Mouse (Mus musculus): ENCODE measurements around the gene Gramd1b. TPM values are rescaled to one million over a fixed set of nuclear protein-coding genes. Genes with fewer than 3 reads are reported as not detected.
A peak's percentile ranks its signal among the peaks of the same experiment; 100 is the strongest.

The Gramd1b gene
- total RNA-seq, 1 experiment from 2014 or later: 1,142 TPM

DNA sequence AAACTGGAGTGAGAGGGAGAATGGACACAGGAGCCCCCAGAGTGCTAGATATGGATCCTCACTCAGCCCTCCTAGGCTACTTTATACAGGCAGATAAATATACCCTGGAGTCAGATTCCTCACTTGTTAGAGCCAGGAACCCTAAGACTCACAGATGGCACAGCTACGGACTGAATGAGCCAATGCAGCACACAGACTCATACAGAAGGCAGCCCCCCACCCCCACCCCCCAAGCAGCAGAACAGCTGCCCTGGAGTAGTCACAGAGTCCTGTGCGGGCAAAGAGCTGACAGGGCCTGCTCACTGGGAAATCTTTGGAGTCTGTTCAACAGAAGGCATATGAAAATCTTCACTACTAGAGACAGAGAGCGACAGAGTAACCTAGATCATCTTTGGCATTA is 223.9 kb downstream of the Gramd1b start:
- DNase-seq: no peak

DNA sequence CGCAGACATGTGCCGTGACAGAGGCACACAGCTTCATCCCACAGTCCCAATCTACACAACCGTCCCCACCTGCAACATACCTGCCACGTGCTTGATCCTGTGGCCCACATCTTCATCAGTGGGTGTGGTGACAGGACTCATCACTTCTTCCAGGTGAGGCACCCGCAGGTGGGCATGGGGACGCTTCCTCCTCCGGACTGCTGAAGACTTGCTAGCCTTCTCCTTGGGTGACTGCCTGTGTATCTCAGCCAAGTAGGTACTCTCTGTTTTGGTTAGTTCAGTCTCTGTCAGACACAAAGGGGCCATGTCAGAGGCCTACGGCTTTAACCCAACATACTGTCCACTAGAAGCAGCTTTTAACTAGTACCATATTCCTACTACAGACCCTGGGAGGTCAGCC is 226.9 kb downstream of the Gramd1b start:
- no peak for DNase-seq

DNA sequence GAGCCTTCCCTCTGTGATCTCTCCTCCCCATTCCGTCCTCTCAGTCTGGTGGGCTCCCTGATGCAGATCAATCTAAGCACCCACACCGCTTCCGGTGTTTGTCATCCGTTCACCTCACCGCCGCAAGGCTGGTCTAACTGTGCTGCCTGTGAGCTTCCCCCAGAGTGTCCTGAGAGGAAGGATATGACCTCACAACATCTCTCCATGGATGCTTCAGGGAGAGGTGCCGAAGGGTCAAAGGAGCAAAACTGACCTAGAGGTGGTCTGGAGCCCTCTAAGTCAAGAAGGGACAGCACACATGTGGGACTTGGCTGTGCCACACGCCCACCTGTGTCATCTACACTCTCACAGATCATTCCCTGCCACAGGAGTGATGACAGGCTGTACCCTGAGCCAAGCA is 228.8 kb downstream of the Gramd1b start:
- no peak for DNase-seq

DNA sequence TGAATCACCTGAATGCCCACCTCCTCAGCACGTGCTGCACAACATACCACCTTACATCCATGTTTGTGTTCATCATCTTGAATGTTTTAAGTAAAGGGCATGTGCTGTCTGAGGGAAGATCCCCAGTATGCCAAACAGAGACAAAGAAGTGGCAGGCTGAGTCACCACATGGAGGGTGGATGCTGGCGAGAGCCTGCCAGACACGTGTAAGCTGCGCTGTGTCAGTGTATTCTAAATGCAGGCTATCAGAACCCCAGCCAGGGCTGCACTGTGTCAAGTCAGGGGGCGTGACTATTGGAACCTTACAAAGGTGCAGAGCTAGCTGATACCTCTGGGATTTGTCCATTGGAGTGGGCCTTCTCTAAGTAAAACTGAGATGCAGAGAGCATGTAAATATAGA is 229.7 kb downstream of the Gramd1b start:
- no peak for DNase-seq

DNA sequence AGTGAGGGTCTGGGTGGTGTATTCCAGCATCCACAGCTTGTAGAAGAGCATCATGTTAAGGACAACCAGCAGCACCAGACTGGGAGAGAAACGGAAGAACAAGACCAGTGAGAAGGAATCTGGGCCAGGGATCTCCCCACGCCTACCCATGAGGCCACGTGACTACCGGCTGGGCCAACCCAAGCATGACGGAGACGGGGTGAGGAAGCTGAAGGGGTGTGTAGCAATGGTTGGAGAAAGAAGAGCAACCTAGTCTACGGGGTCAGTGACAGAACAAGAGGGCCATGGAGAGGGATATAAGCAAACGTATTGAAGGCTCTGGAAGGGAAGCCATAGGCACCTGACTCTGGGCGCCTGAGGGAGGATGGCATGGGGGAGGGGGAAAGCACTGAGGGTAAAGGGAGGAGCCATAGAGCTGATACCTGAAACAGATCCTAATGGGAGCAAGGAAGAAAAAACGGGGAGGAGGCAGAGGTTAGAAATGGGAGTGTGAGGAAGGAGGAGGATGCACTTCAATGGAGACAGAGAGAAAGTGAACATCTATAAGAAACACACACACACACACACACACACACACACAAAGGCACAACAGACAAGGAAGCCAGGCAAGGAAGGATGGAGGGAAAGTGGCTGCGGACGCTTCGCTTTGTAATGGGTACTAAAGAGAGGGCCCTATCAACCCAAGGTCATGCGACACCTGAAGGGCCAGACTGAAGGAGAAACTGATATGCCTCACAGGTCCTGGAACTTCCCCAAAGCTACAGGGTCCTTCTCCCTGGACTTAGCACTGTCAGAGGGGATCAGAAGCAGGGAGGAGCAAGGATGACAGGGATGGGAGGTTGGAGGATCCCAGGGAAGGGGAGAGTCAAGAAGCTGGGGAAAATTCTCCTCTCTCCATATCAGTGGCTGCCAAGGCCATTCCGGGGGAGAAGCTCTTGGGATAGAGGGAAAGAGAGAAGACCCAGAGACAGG is 230.9 kb downstream of the Gramd1b start:
- no peak for DNase-seq

DNA sequence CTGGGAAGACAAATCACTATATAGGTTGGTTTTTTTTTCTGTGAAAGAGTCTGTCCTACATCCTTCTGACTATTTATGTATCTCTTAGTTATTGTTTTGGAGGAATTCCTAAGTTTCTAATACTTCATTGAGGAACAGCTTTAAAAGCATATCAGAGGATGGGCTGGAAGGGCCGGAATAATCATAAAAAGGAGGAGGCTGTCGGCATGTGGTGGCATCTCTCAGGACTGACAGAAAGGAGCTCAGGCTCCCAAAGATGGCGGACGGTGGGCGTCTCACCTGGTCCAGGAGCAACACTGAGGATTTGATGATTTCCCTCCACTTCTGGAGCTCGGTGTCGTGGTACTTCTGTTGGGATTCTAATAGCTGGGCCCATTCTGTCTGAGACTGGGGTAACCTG is 231.9 kb downstream of the Gramd1b start:
- DNase-seq: no peak

DNA sequence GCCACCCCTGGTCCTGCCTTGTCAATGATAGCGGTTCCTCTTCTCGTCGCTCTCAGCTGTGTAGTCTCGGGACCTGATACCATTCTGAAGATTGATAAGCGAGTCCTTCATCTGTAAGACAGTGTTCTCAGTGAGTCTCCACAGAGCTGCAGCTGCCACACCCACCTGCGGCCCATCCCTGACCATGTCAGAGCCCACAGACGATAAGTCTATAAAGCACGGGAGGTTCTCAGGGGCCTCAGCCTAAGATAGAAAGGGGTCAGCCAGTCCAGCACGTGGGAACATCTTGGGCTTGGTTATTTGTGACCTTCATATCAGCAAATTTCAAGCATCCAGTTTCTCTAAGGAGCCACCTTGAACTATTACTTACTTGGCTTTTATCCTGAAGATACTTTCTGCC is 233.2 kb downstream of the Gramd1b start:
- DNase-seq: no peak

DNA sequence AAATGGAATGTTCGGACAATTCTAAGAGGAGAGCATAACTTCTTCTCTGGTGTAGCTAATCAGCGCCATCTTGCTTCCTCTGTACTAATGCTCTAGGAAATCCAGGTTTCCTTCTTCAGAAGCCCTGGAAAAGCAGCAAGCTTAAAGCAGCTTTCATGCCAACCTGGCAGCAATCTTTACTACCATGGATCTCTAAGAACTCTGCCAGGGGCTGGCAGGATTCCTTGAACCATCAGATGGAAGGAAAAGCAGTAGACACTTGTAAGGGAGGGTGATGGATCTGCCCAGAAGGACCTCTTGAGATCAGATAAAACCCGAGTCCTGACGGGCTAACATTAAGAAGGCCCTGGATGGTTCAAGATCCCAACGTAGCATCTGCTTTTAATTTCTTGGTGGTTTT is 234.9 kb downstream of the Gramd1b start:
- no peak for DNase-seq

DNA sequence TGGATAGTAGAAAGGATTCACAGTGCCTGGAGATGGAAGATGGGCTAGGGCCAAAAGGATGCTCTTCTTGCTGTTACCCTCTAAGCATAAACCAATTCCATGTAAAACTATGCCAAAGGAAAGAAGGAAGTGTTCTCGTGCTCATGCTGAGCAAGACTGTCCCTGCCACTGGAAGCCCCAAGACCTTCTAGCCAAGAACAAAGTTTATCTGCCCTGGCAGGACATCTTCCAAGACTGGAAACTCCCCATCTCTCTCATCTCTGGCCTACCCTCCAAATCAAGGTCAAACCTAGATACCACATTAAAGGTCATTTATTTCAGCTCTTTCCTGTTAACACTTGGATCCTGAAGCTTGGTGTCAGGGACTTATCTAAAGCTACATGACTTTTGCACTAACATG is 236.3 kb downstream of the Gramd1b start:
- no peak for DNase-seq

DNA sequence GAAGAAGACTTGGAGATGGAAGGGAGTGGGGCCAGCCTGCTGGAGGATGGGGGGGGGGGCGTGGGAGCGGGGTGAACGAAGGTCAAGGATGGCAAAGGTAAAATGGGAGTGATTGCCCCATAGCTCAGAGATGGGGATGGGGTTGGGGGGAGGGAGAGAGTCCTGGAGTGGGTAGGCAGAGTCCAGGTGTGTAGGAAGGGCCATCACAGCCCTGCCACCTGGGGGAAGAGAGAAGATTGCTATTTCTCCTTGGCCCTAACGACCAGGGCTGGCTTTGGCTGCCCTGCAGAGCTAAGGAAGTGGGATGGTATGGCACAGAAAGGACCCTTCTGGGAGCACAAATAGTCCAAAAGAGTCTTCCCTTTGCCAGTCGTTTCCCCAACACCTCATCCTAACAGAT is 237.0 kb downstream of the Gramd1b start:
- no peak for DNase-seq

DNA sequence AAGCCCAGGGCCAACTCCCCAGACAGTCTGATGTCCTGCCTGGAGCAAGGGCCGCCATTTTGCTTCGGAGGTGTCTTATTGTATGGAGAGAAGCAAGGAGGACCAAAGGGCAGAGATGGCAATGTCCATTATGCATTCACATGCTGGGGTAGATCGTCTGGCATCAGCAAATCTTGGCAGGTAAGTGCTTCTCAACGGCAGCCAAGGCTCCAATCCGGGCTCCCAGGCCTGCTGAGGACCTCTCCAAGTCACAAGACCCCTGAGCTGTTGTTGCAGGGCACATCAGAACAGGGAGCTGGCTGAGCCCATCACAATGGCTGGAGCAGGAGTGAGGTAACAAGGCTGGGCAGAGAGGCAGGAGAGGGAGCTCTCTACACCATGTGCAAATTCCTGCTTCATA is 237.4 kb downstream of the Gramd1b start:
- no peak for DNase-seq

DNA sequence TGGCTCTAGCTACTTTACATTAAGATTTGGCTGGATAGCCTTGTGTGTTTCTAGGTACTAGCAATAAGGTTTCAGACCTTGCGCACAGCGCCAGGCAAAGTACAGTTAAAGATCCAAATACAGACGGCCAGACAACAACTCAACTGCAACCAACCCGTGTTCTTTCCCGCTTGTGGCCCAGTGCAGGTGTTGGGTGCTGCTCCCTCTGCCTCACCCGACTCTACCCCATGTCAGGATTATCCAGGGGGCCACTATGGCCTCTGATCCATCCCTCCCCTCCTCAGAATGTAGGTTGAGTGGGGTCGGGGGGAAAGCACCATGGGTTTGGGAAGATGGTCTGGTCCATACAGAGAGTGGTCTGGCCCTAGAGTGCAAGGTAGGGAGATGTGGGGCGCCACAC is 237.9 kb downstream of the Gramd1b start:
- no peak for DNase-seq

DNA sequence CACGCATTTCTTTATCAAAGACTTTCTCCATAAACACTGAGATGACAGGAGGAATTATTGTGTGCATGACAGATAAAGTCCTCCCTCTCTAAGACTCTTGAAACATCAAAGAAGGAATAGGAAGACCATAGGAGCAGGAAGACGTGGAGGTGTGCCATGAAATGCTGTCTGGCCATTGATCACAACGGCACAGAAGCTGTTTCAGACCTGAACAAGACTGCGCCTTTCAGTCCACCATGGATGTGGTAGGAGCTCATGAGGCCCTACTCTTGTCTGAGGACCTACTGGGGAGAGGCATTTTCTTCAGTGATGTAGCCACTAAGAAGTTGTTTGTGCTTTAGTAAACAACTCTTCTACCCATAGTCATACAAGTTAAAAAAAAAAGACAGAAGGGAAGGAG is 238.7 kb downstream of the Gramd1b start:
- no peak for DNase-seq

DNA sequence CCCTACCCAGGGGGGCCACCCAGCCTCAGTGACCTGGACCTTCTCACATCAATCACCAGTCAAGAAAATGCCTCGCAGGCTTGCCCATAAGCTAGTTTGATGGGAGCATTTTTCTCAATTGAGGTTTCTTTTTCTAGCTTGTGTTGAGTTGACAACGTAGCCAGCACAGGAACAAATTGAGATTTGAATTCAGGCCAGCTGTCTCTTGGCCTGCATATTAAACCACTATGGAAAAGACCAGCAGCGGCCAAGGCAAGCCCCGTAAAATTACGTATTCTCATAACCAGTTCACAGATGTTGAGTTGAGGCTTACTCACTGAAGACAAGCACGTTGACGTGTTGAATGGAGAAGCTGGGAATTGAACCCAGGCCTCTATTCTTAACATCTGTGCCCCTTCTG is 248.2 kb downstream of the Gramd1b start:
- DNase-seq: no peak

DNA sequence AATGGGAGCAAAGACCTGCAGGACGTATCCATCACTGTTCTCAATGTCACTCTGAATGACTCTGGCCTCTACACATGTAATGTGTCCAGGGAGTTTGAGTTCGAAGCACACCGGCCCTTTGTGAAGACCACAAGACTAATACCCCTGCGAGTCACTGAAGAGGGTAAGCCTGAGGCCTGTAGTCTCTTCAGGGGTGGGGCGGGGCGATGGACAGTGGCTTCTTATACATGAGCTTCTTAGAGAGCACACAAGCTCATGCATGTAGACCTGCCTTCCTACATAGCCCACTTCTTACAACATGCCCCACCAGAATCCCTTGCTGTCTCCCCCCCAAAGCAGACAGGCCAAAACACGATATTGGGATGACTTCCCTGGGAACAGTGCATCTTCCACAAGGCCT is 251.7 kb downstream of the Gramd1b start:
- DNase-seq: no peak

DNA sequence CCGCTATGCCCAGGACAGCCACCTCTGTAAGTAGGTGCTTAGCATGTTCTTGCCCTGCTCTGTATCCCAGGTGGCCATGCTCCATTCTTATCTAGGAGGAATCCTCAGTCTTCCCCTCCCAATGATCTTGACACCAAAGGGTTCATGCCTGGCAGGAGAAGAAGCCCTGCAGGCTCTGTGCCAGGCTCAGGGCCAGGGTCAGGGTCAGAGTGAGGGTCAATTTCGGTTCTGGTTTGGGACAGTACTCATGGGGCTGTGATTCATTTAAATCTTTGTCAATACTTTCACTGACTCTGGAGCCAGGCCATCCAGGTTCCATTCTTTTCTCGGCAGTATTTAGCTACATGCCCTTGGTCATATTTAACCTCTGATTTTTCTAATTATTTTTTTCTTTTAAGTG is 253.5 kb downstream of the Gramd1b start:
- DNase-seq: peak; percentile 33

DNA sequence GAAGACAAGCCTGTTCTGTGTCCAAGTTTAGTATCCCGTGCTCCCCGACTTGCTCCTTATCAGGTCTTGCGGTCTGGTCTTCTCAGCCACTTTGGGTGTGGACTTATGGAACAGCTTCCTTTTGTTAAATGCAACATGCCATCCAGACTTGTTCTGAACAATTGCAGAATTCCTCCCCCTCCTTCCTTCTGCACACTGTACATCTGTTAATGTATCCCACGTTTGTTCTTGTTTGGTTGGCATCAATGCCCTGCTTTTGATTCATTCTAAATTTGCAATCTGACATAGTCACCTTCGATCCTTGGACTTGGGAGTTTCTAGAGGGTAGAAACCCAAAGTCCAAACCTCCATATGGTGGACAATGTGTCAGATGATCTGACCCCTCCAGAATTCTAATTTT is 255.3 kb downstream of the Gramd1b start:
- no peak for DNase-seq

DNA sequence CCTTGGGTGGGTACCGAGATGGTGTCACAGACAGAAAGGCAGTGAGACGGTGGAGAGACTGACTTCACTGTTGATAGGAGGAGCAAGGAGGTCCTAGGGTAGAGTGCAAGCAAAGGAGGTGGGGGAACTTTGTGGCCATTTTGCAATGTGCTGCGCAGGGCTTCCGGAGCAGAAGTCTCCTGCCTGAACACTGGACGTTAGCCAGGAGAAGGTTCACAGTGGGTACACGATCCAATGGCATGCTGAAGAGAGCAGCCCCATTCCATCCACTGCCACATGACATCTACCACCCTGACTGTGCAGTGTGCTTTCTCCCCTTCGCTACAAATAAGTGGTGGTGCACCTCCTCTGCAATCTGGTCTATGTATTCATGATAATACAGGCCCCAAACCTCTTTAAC is 258.4 kb downstream of the Gramd1b start:
- no peak for DNase-seq

DNA sequence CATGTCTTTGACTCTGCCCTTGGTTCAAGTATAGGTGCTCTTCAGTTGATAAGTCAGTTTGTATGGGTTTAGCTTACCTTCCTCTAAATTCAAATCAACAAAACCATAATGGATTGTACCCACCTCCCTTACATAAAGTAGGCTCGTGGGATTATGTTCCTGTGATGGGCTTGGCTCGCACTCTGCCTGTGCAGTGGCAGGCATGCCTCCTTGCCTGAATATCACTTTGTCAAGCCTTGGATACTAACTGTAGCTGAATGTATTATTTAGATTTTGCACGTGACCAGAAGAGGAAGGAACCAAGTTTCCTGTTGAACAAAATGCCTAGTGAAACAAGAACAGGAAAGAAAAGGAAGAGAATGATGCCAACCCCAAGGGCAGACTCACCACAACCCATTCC is 260.1 kb downstream of the Gramd1b start:
- DNase-seq: no peak

DNA sequence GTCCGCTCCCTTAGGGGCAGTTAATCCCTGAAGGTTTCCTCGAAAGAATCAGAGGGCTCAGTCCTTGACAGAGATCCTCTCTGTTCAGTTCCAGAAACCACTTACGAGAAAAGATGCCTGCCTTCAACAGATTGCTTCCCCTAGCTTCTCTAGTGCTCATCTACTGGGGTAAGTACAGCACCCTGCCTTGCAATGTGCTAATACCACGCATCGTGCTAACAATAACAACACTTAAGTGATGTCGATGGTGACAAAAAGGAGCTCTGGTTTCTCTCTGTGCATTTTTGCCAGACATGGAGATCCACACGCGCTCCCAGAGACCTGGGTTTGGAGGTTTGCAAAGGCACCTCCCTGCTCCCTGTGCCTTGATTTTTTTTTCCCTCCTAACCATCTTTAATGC is 261.3 kb downstream of the Gramd1b start:
- DNase-seq: no peak

DNA sequence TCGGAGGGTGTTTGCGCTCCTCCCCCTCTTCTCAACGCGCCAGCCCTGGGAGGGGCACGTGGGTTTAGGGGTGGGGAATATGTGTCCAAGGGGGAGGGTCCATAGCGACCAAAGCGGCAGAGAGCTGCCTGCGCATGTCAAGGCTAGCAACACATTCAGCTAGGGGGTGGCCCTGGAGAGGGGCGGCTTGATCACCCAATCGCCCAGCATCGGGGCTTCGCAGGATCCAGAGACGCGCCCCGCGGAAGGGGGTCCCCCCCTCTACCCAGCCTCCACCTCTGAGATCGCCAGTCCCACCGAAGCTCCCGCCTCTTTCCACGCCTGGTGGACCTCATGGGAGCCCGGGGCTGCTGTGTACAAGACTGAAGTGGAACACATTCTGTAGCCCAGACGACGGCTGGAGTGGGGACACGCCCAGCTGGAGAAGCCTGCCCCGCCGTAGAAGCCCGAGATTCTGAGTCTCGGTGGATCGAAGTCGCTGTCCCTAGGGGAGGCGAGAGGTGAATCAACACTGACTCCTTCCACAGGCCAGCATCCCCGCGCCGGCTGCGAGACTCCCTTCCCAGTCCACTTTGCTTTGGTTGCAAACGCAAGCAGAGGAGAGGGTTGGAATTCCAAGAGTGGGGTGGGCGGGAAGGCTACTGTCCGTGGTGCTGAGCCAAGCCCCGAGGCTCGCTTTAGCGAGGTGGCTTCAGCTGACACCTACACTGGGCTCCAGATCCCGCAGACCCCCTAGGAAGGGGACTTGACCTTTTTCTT is 261.9 kb downstream of the Gramd1b start, which contains the start of gene Scn3b:
TSS of gene Scn3b (plus strand) at position 115 of the 759 bp plus-strand sequence.
- peak; percentile 37 for DNase-seq

DNA sequence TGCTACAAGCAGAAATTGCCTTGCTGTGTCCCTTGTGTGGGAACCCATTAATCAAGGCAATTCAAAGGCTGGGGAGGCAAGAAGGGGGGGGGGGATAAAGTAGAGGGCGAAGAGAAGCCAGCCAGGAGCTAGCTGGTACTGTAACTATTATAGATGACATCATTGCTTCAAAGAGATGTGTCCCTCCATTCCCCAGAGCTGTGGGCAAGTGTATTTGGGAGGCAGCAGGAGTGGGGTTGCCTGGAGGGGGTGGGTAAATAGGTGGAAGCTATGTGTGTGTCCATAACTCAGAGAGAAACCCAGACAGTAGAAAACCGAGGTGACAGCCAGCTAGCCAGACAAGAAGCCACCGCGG is 262.5 kb downstream of the Gramd1b start:
- DNase-seq: no peak

DNA sequence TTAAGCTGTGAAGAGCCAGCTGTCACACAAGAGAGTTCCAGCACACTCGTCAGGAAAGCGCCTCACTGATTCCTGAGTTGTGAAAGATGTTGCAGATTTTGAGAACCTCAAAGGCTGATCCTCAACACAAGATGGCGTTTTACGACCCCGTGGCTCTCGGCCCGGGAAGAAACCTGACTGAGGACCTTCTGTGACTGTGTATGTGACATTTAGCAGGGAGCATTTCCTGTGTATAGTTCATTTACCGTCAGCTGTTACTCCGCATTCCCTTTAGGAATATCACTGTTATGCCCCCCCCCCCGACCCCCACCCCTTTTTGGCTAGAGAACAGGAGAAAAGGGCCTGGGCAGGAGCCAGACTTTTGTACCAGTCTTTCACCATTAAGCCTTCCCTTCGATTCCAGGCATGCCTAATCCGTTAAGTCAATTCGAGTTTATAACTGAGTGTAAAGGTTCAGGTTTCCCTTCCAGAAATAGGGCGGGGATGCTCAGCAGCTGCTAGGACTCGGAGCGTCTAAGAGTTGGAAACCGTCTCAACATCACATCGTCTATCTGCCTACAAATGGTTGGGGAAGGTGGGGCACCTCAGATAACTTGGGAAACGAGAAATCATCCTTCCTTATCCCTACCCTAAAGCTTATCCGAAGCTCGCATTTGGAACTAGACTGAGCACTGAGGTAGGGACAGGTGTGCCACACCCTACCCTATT is 263.0 kb downstream of the Gramd1b start:
- no peak for DNase-seq

All from adrenal gland, postnatal 25 days (tissue).